Mouse (Mus musculus) gastrocnemius, adult 2 months (tissue): ENCODE results near the gene Tmem163. TPM values are rescaled to one million over a fixed set of nuclear protein-coding genes. Genes with fewer than 3 reads are reported as not detected.

ENCODE experiments used
- DNase-seq: peaks from one replicate; pipeline ENCODE4 v3.0.0; 2022
- H3K27ac ChIP-seq: fragments of 200-600 bp; 2 replicates; pipeline ENCODE4 v1.8.1; 2022; ENCODE audit warnings: mild to moderate bottlenecking
- H3K4me3 ChIP-seq: fragments of 200-600 bp; 2 replicates; pipeline ENCODE4 v1.8.1; 2022; ENCODE audit warnings: mild to moderate bottlenecking, moderate library complexity
- CTCF ChIP-seq: fragments of 200-600 bp; IDR thresholded peaks from 2 replicates; pipeline ENCODE4 v1.8.1; 2022; ENCODE audit warnings: antibody characterized with exemption, mild to moderate bottlenecking, moderate library complexity
- intact Hi-C: fragments of 180-260 bp; cut with DNase I; formaldehyde crosslinking; loops from one replicate; pipeline ENCODE4 v1.15.1; 2025
- long read RNA-seq, 2 experiments: library from polyadenylated mRNA; stranded (forward); transcript quantifications; one replicate each; pipeline ENCODE4 v2.0.0; 2021
- total RNA-seq, 2 experiments: library from RNA; stranded (reverse); gene quantifications; 2 replicates each; pipeline ENCODE4 v1.2.3; 2021

Gene Tmem163
- not detected for total RNA-seq
- long read RNA-seq, experiment 1: 0 reads
- long read RNA-seq, experiment 2: 0 reads

GRCm38 (mm10) chr1:127679498-127680133 is at the start of gene Tmem163:
Tmem163 (minus strand) TSS chr1:127679548.
- intact Hi-C loops: loop anchor here (5.0 kb wide), 1 partner anchor 182 kb away; no protein-coding TSS in a partner anchor
- peak; percentile 63 for TF ChIP-seq CTCF
- Histone ChIP-seq H3K27ac (no peak within 1 kb of the TSS), H3K4me3 (no peak within 1 kb of the TSS; the same call in 1 of the 2 replicates)
- DNase-seq: no peak

GRCm38 (mm10) chr1:127729096-127729495 is 49.7 kb upstream of the Tmem163 start, which contains the start of gene Acmsd:
Acmsd (plus strand) TSS chr1:127729413.
- intact Hi-C loops: no loop called here
- no peak within 1 kb of the TSS for H3K27ac ChIP-seq
- no peak for DNase-seq
- no peak within 1 kb of the TSS for H3K4me3 ChIP-seq
- TF ChIP-seq CTCF: no peak

- intact Hi-C loops: no loop called here
- H3K27ac ChIP-seq: no peak overlapping the region
- H3K4me3 ChIP-seq: no peak overlapping the region
- DNase-seq: no peak
- no peak for TF ChIP-seq CTCF
Measured at GRCm38 (mm10) chr1:127723596-127723995, 44.2 kb upstream of the Tmem163 start.

GRCm38 (mm10) chr1:127718290-127718689 is 38.9 kb upstream of the Tmem163 start:
- no peak for TF ChIP-seq CTCF
- intact Hi-C loops: no loop called here
- Histone ChIP-seq H3K4me3 (no peak overlapping the region), H3K27ac (no peak overlapping the region)
- DNase-seq: no peak

GRCm38 (mm10) chr1:127716441-127716840 is 37.1 kb upstream of the Tmem163 start:
- TF ChIP-seq CTCF: no peak
- Histone ChIP-seq H3K27ac (no peak overlapping the region), H3K4me3 (no peak overlapping the region)
- no peak for DNase-seq
- intact Hi-C loops: no loop called here

- no peak for DNase-seq
- intact Hi-C loops: no loop called here
- no peak overlapping the region for H3K27ac ChIP-seq
- no peak for TF ChIP-seq CTCF
- no peak overlapping the region for H3K4me3 ChIP-seq
Measured at GRCm38 (mm10) chr1:127706269-127706668, 26.9 kb upstream of the Tmem163 start.

- no peak for DNase-seq
- H3K4me3 ChIP-seq: no peak overlapping the region
- intact Hi-C loops: no loop called here
- no peak overlapping the region for H3K27ac ChIP-seq
- no peak; the same call in 1 of the 2 replicates for TF ChIP-seq CTCF
Measured at GRCm38 (mm10) chr1:127702187-127702586, 22.8 kb upstream of the Tmem163 start.

GRCm38 (mm10) chr1:127696533-127696932 is 17.2 kb upstream of the Tmem163 start:
- intact Hi-C loops: no loop called here
- TF ChIP-seq CTCF: peak; percentile 49
- DNase-seq: no peak
- Histone ChIP-seq H3K27ac (no peak overlapping the region), H3K4me3 (no peak overlapping the region)

GRCm38 (mm10) chr1:127677661-127678580 is 1.4 kb downstream of the Tmem163 start:
- intact Hi-C loops: loop anchor here (5.0 kb wide), 1 partner anchor 181 kb away; no protein-coding TSS in a partner anchor
- TF ChIP-seq CTCF: no peak
- DNase-seq: peak; percentile 22
- peak overlapping the region; percentile 65 for H3K4me3 ChIP-seq
- no peak overlapping the region for H3K27ac ChIP-seq

- intact Hi-C loops: loop anchor here (5.0 kb wide), 1 partner anchor 180 kb away; no protein-coding TSS in a partner anchor
- DNase-seq: no peak
- Histone ChIP-seq H3K27ac (no peak overlapping the region), H3K4me3 (peak overlapping the region; percentile 65)
- TF ChIP-seq CTCF: no peak
Measured at GRCm38 (mm10) chr1:127677131-127677631, 2.2 kb downstream of the Tmem163 start.

- no peak for DNase-seq
- Histone ChIP-seq H3K27ac (no peak overlapping the region), H3K4me3 (peak overlapping the region; percentile 65)
- intact Hi-C loops: loop anchor here (5.0 kb wide), 1 partner anchor 179 kb away; no protein-coding TSS in a partner anchor
- TF ChIP-seq CTCF: no peak
Measured at GRCm38 (mm10) chr1:127676516-127677099, 2.7 kb downstream of the Tmem163 start.

GRCm38 (mm10) chr1:127676116-127676515 is 3.2 kb downstream of the Tmem163 start:
- Histone ChIP-seq H3K27ac (no peak overlapping the region), H3K4me3 (no peak overlapping the region)
- intact Hi-C loops: loop anchor here (5.0 kb wide), 1 partner anchor 179 kb away; no protein-coding TSS in a partner anchor
- DNase-seq: no peak
- TF ChIP-seq CTCF: no peak
